Mouse (Mus musculus) stomach, postnatal 0 days (tissue): ENCODE measurements at regions not wholly inside any gene's neighbourhood (a gene's known extent, or its start where the extent isn't known, plus 50 kb on each side); places are given as distances from the start of the nearest gene placed in this dataset.

Experiments
- CTCF ChIP-seq: IDR thresholded peaks from 2 replicates; pipeline ENCODE4 v1.5.1; 2016; ENCODE audit warnings: antibody characterized with exemption, low read depth, mild to moderate bottlenecking, moderate library complexity
- EP300 ChIP-seq: optimal IDR thresholded peaks from 2 replicates; pipeline ENCODE3; 2016; ENCODE audit warnings: antibody characterized with exemption

GRCm38 (mm10) chr4:142326511-142326910 lies 87.3 kb upstream of the Kazn start:
- no peak for TF ChIP-seq CTCF
- no peak for TF ChIP-seq EP300
